Mouse (Mus musculus): ENCODE measurements around the gene Gm20422. TPM values are rescaled to one million over a fixed set of nuclear protein-coding genes. Genes with fewer than 3 reads are reported as not detected.

Gene Gm20422
- polyA plus RNA-seq, 1 experiment = not detected

DNA sequence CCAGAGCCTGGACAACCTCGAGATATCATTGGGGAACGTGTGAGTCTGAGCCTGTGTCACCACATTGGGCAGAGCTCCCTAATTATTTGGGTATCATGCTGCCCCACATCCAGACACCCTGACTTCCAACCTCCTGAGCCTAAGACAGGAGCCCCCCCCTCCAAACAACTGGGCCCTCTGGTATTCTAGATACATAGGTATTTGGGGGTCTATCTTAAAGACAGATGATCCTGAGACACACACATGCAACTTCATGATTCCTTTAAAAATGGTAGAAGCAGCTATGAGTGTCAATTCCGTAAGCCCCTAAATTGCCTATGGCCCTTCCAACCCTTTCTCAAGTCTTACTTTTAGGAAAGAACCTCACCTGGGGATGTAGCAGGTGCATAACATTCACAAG is 35.1 kb upstream of the Gm20422 start:
- H3K27me3 ChIP-seq (ENCODE audit: control insufficient read depth, insufficient read depth, low read length, poor library complexity, severe bottlenecking) = no peaks in the 10 kb centered on the region
- no peaks in the 10 kb centered on the region for H3K9me3 ChIP-seq (replicated peaks; ENCODE audit: control insufficient read depth, insufficient read depth, low read length, poor library complexity, severe bottlenecking)
- no peak for TF ChIP-seq POLR2A (IDR thresholded peaks at IDR 0.05; ENCODE audit: insufficient read depth, low read length)
- no peak for TF ChIP-seq EP300 (IDR thresholded peaks at IDR 0.05; ENCODE audit: insufficient read depth, low read depth, low read length)
- TF ChIP-seq CTCF (IDR thresholded peaks at IDR 0.05; ENCODE audit: low read depth, low read length) = no peak
- H3K36me3 ChIP-seq (ENCODE audit: control insufficient read depth, insufficient read depth, low read length, poor library complexity, severe bottlenecking) = peaks cover 33% of the 10 kb centered on the region
- H3K27ac ChIP-seq (ENCODE audit: insufficient read depth, low read length) = no peak overlapping the region
- no peaks in the 10 kb centered on the region for H3K4me1 ChIP-seq (ENCODE audit: control insufficient read depth, insufficient read depth, low read length)
- H3K9ac ChIP-seq (ENCODE audit: low read depth, poor library complexity, severe bottlenecking) = no peak overlapping the region
- H3K4me3 ChIP-seq (ENCODE audit: low read depth, low read length) = no peak overlapping the region

DNA sequence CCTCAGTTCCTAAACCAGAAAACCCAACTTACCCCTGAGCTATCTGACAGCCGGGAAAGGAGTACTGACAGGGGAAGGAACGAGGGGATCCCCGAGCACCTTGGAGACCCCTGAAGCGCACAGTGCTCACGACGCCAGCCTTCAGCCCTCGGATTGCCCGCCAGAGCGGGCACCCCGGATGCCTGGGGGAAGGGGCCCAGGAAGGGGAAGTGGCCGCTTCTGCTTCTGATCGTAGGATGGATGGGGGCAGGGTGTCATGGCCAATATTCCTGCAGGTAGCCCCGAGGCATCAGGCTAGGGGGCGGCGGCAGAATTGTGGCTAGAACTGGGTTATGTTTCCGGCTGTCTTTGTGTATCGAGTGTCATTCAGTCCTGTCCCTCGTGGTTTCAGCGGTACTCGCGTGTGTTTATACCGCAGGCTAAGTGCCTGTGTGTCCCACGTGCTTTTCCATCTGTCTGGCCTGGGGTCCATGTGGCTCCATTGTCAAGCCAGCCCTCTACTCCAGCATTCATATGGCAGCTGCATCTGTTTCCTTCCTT is 34.2 kb upstream of the Gm20422 start:
- Histone ChIP-seq H3K9me3 (replicated peaks; ENCODE audit: control insufficient read depth, insufficient read depth, low read length, poor library complexity, severe bottlenecking) (no peaks in the 10 kb centered on the region), H3K9ac (ENCODE audit: low read depth, poor library complexity, severe bottlenecking) (peak overlapping the region; percentile 73), H3K27ac (ENCODE audit: insufficient read depth, low read length) (no peak overlapping the region)

DNA sequence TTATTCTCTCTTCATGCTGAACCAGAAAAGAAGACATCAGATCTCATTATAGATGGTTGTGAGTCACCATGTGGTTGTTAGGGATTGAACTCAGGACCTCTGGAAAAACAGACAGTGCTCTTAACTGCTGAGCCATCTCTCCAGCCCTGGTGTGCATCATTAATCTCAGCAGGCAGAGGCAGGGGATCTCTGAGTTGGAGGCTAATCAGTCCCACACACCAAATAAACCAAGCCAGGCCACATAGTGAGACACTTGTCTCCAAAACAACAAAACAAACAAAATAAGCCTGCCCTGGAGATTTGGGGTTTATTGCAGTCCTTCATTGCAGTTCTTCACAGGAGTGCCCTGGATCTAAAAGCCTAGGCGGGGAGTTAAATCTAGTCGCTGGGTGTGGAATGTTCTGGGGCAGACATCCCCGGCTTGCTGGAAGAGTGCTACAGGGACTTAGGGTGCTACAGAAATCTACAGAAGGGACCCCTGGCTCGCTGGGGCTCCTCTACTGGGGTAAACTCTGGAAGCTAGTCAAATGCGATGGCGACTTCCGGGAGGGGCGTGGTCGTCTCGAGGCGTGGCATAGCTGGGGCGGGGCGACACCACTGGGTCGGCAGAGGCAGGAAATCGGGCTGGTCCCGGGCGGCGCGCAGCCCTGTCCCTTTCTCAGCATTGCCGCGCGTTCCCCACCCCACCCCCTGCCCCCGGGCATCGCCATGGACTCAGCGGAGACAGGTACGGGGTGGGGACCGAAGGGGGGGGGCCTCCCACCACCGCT is 33.6 kb upstream of the Gm20422 start, which contains the start of gene Gmip:
Gene Gmip (plus strand): TSS at position 586 of the 770 bp plus-strand sequence.
- peaks cover 48% of the 10 kb centered on the region for H3K36me3 ChIP-seq (ENCODE audit: control insufficient read depth, insufficient read depth, low read length, poor library complexity, severe bottlenecking)
- H3K27ac ChIP-seq (ENCODE audit: insufficient read depth, low read length) = peak within 1 kb of the TSS; percentile 8; the same call in 1 of the 2 replicates
- H3K9me3 ChIP-seq (replicated peaks; ENCODE audit: control insufficient read depth, insufficient read depth, low read length, poor library complexity, severe bottlenecking) = no peaks in the 10 kb centered on the region
- no peaks in the 10 kb centered on the region for H3K4me1 ChIP-seq (ENCODE audit: control insufficient read depth, insufficient read depth, low read length)
- peak within 1 kb of the TSS; percentile 73 for H3K9ac ChIP-seq (ENCODE audit: low read depth, poor library complexity, severe bottlenecking)
- peak within 1 kb of the TSS; percentile 59 for H3K4me3 ChIP-seq (ENCODE audit: low read depth, low read length)
- TF ChIP-seq POLR2A (IDR thresholded peaks at IDR 0.05; ENCODE audit: insufficient read depth, low read length) (no peak), CTCF (IDR thresholded peaks at IDR 0.05; ENCODE audit: low read depth, low read length) (no peak), EP300 (IDR thresholded peaks at IDR 0.05; ENCODE audit: insufficient read depth, low read depth, low read length) (no peak)
- H3K27me3 ChIP-seq (ENCODE audit: control insufficient read depth, insufficient read depth, low read length, poor library complexity, severe bottlenecking) = no peaks in the 10 kb centered on the region

More for the DNA sequence above, 34.2 kb upstream of the Gm20422 start:
- H3K36me3 ChIP-seq (ENCODE audit: control insufficient read depth, insufficient read depth, low read length, poor library complexity, severe bottlenecking) = peaks cover 42% of the 10 kb centered on the region
- H3K4me1 ChIP-seq (ENCODE audit: control insufficient read depth, insufficient read depth, low read length) = no peaks in the 10 kb centered on the region
- peak overlapping the region; percentile 59 for H3K4me3 ChIP-seq (ENCODE audit: low read depth, low read length)
- no peaks in the 10 kb centered on the region for H3K27me3 ChIP-seq (ENCODE audit: control insufficient read depth, insufficient read depth, low read length, poor library complexity, severe bottlenecking)
- TF ChIP-seq EP300 (IDR thresholded peaks at IDR 0.05; ENCODE audit: insufficient read depth, low read depth, low read length) (no peak), CTCF (IDR thresholded peaks at IDR 0.05; ENCODE audit: low read depth, low read length) (no peak), POLR2A (IDR thresholded peaks at IDR 0.05; ENCODE audit: insufficient read depth, low read length) (no peak)

DNA sequence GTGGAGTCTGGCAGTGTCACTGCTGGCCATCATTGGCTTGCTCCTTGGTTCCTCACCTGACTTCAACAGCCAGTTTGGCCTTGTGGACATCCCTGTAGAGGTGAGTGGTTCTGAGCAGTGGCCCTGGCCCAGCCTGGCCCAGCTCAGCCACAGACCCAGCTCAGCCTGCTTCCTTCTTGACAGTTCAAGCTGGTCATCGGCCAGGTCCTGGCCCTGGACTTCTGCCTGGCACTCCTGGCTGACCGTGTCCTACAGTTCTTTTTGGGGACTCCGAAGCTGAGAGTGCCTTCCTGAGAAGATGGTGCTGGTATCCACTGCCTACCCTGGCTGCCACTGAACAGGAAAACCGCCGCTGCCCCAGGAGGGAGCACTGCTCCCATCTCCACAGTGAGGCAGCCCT is 32.5 kb upstream of the Gm20422 start:
- H3K27me3 ChIP-seq (ENCODE audit: control insufficient read depth, insufficient read depth, low read length, poor library complexity, severe bottlenecking) = no peaks in the 10 kb centered on the region
- TF ChIP-seq CTCF (IDR thresholded peaks at IDR 0.05; ENCODE audit: low read depth, low read length) (no peak), EP300 (IDR thresholded peaks at IDR 0.05; ENCODE audit: insufficient read depth, low read depth, low read length) (no peak), POLR2A (IDR thresholded peaks at IDR 0.05; ENCODE audit: insufficient read depth, low read length) (no peak)
- H3K27ac ChIP-seq (ENCODE audit: insufficient read depth, low read length) = no peak overlapping the region
- H3K4me3 ChIP-seq (ENCODE audit: low read depth, low read length) = no peak overlapping the region
- peaks cover 59% of the 10 kb centered on the region for H3K36me3 ChIP-seq (ENCODE audit: control insufficient read depth, insufficient read depth, low read length, poor library complexity, severe bottlenecking)
- no peaks in the 10 kb centered on the region for H3K4me1 ChIP-seq (ENCODE audit: control insufficient read depth, insufficient read depth, low read length)
- no peaks in the 10 kb centered on the region for H3K9me3 ChIP-seq (replicated peaks; ENCODE audit: control insufficient read depth, insufficient read depth, low read length, poor library complexity, severe bottlenecking)
- H3K9ac ChIP-seq (ENCODE audit: low read depth, poor library complexity, severe bottlenecking) = no peak overlapping the region

DNA sequence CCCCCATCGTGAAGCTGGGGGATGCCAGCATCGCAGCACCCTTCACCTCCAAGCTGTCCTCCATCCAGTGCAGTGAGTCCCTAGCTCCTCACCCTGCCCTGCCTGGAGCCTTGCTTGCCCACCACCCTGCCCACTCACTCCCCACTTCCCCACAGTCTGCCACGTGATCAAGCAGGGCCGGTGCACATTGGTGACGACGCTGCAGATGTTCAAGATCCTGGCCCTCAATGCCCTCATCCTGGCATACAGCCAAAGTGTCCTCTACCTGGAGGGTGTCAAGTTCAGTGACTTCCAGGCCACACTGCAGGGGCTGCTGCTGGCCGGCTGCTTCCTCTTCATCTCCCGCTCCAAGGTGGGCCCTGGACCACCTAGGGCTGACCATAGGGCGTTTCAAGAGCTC is 30.8 kb upstream of the Gm20422 start:
- Histone ChIP-seq H3K4me3 (ENCODE audit: low read depth, low read length) (no peak overlapping the region), H3K9ac (ENCODE audit: low read depth, poor library complexity, severe bottlenecking) (no peak overlapping the region), H3K4me1 (ENCODE audit: control insufficient read depth, insufficient read depth, low read length) (no peaks in the 10 kb centered on the region), H3K27ac (ENCODE audit: insufficient read depth, low read length) (peak overlapping the region; percentile 13), H3K27me3 (ENCODE audit: control insufficient read depth, insufficient read depth, low read length, poor library complexity, severe bottlenecking) (no peaks in the 10 kb centered on the region), H3K9me3 (replicated peaks; ENCODE audit: control insufficient read depth, insufficient read depth, low read length, poor library complexity, severe bottlenecking) (no peaks in the 10 kb centered on the region), H3K36me3 (ENCODE audit: control insufficient read depth, insufficient read depth, low read length, poor library complexity, severe bottlenecking) (peaks cover 74% of the 10 kb centered on the region)
- TF ChIP-seq EP300 (IDR thresholded peaks at IDR 0.05; ENCODE audit: insufficient read depth, low read depth, low read length) (no peak), CTCF (IDR thresholded peaks at IDR 0.05; ENCODE audit: low read depth, low read length) (no peak), POLR2A (IDR thresholded peaks at IDR 0.05; ENCODE audit: insufficient read depth, low read length) (no peak)

DNA sequence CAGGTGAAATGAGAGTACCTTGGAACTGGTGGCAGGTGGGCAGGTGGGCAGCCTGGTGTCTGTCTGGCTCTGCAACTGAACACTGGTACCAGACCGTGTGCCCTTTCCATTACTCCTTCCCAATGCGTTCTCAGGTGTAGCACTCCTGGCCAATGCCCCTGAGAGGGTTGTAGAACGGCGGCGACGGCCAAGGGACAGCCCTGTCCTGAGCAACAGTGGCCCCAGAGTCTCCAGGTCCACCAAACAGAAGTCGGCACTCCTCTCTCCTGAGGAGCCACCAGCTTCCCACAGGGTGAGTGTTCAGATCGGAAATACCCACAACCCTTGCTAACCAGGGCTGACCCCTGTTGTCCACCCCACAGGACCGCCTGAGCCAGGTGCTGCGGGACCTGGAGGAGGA is 30.4 kb upstream of the Gm20422 start:
- Histone ChIP-seq H3K4me1 (ENCODE audit: control insufficient read depth, insufficient read depth, low read length) (no peaks in the 10 kb centered on the region), H3K9me3 (replicated peaks; ENCODE audit: control insufficient read depth, insufficient read depth, low read length, poor library complexity, severe bottlenecking) (no peaks in the 10 kb centered on the region), H3K27me3 (ENCODE audit: control insufficient read depth, insufficient read depth, low read length, poor library complexity, severe bottlenecking) (no peaks in the 10 kb centered on the region), H3K36me3 (ENCODE audit: control insufficient read depth, insufficient read depth, low read length, poor library complexity, severe bottlenecking) (peaks cover 78% of the 10 kb centered on the region), H3K4me3 (ENCODE audit: low read depth, low read length) (no peak overlapping the region), H3K27ac (ENCODE audit: insufficient read depth, low read length) (no peak overlapping the region), H3K9ac (ENCODE audit: low read depth, poor library complexity, severe bottlenecking) (no peak overlapping the region)
- TF ChIP-seq EP300 (IDR thresholded peaks at IDR 0.05; ENCODE audit: insufficient read depth, low read depth, low read length) (no peak), POLR2A (IDR thresholded peaks at IDR 0.05; ENCODE audit: insufficient read depth, low read length) (no peak), CTCF (IDR thresholded peaks at IDR 0.05; ENCODE audit: low read depth, low read length) (no peak)

Data from ES-Bruce4 (cell line).